Mouse (Mus musculus): Measurements from ENCODE around the gene Tmem129.

Gene Tmem129

DNA sequence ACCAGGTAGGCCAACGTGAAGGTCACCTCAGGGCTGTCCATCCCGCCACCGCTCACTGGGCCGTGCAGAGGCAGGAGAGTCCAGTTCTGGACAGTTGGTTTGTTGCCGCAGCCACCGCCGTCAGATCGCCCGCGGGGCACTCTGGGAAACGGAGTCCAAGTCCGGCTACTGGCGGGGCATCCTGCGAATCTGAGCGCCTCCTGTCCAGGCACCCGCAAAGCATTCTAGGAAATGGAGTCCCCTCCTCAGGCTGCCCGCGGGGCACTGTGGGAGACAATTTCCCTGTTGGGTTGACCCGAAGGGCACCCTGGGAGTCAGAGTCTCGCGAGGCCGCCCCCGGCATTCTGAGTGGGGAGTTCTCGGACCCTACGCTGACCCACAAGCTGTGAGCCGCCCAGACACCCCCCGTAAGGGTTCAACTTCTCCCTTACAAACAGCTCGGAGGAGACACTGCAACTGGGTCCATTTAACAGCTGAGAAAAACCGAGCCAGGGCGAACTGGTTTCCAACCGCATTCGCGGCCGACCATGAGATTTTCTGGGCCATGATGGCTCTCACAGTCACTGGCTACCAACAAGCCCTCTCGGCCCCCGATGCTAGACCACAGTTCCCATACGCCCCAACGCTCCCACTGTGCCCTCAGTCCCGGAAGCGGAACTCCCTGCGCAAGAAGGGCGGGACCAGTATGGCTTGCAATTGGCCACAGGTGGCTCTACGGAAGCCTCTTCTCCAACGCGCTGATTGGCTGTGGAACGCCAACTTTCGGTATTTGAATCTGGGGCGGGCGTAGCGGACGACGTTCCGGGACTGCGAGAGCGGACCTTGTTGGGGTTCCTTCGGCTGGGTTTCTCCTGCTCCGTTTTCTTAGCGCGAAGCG, at the start of gene Tmem129, which contains the start of gene Tacc3:
Gene Tmem129, minus strand, starts transcription at position 630 of the 877 bp plus-strand sequence.
Gene Tacc3, plus strand, starts transcription at position 342 of the 877 bp plus-strand sequence.
- peak; percentile 97 for DNase-seq (ENCODE audit: extremely low spot score, low spot score)

DNA sequence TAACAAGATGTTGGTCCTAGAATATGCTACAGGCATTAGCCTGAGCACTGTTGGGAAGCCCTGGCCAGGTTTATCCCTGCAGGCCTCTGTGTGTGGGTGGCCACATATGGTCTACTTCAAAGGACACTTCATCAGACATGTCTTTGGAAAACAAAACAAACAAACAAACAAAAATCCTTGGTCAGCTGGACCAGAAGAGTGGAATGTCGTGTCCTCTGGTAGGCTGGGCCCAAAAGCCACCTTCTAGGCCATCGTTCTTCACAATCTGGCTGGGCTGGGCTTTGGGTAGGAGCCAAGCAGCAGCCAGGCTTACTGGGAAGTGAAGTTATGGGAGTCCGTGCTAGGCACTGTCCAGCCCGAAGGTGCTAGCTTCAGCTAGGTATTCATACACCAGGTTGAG, 48.9 kb upstream of the Tmem129 start:
- DNase-seq (ENCODE audit: extremely low spot score, low spot score) = no peak

DNA sequence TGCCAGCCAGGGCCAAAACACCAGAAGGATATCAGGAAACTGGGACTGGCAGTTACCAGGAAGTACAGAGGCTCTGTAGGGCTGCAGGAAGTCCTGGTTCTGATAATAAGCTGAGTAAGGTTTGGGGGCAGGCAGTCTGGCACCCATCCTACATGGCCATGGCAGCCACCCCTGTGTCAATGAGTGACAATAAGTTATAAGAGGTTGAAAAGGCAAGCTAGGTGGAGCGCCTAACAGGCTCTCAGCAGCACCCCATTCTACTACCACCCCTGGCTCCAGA, 48.1 kb upstream of the Tmem129 start:
- no peak for DNase-seq (ENCODE audit: extremely low spot score, low spot score)

DNA sequence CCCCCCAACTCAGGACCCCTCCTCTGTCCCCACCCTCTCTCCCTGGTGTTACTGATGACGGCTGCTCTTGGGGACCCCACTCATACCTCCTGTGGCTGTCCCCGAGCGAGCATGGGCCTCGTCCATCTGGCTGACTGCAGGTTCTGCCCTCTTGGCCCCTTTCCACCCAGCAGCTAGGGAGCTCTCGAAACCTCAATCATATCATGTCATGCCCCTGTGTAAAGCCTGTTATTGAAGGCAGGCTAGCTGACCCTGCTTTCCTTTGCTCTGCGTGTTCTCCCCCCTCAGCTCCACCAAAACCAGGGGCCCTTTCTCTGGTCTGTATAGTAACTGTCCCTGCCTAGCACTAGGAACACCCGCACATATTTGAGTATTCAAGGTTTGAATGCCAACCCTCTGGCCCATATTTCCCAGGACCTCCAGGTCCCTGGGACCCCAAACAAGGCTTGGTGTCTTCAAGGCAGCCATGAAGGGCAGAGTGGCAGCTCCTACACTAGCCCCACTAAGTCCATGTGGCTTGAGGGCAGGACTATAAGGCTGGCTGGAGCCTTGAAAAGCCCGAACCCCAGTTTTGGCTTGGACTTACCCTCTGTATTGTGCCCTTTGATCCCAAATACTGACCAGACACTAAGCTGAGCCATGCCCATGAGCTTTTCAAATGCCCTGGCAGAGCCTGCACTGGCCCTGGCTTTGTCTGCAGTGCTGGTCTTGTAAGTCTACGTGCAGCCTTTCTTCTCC, 47.6 kb upstream of the Tmem129 start:
- DNase-seq (ENCODE audit: extremely low spot score, low spot score) = no peak

DNA sequence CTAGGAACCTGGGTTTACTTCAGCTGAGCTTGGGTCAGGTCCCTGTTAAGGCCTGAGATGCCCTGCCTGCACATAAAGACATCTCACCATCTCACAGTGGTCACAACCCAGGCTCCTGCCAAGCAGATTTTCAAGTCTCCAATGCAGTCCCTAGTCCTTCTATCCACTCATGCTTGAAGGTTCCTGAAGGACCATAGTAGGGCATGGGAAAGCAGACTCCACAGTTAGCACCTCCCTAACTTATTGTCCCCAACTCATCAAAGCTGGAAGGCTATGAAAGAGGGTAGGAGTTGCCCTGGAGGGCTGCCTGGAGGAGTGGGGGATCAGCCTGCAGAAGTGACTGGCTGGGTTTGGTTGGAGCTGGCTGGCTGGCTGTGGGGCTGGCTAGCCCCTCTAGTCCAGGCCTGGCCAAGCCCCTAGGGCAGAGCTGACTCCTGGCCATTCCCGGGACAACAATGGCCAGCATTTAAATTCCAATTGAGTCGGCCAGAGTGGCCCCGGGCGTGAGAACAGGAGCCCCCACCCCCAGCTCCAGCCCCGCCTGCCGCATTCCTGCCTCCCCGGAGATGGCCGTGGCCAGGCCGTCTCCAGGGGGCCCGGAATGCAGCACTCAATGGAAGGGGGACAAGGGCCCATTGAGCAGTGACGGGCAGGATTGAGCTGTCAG, 46.9 kb upstream of the Tmem129 start:
- DNase-seq (ENCODE audit: extremely low spot score, low spot score) = peak; percentile 81

DNA sequence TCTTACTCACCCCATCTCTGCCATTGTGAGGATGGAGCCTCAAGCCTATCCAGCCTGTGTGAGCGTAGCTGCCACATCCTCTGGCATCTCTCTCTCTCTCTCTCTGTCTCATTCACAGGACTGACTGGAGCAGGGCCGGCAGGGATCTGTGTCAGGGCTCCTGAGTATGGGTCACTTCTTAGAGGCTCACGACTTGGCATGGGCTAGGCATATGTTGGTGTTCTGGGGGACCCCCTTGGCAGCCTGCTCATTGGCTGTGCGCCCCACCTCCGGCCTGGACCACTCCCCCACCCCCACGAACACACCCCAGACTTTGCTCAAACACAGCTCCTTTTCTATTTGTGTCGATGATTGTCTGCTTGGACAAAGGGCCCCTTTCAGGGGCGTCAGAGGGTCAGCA, 45.8 kb upstream of the Tmem129 start:
- no peak for DNase-seq (ENCODE audit: extremely low spot score, low spot score)

DNA sequence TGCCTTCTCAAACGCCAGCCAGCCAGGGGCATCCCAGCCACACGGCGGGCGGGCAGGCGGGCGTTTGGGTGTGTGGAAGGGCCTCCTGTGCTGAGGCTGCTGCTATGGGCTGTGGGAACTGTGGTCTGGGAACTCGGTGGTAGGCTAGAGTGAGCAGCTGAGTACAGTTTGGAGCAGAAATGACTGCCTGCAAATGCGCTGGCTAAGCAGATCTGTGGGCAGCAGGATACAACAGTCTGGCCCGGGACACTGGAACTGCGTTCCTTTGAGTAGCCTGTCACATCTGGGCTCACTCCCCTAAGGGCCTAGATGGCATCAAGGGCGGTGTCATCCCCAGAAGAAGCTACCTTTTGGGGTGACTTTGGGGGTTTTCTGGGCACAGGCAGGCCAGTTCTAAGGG, 43.6 kb upstream of the Tmem129 start:
- DNase-seq (ENCODE audit: extremely low spot score, low spot score) = no peak

DNA sequence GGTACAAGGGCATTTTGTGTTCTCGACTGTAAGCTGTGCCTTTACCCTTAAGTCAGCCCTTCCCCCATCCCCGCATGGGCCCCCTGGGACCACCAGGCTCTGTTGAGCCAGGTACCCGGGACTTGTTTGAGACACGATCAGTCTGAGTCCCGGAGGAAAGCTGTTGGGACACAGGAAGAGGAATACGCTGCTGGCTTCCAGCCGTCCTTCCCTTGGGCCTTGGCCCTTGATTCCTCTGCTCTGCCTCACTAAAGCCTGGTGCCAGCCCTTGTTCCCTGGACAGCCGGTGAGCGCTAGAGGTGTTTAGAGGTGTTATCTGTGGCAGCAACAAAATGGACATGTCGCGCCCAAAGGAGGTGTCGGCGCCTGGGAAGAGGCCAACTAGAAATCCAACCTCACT, 41.8 kb upstream of the Tmem129 start:
- no peak for DNase-seq (ENCODE audit: extremely low spot score, low spot score)

DNA sequence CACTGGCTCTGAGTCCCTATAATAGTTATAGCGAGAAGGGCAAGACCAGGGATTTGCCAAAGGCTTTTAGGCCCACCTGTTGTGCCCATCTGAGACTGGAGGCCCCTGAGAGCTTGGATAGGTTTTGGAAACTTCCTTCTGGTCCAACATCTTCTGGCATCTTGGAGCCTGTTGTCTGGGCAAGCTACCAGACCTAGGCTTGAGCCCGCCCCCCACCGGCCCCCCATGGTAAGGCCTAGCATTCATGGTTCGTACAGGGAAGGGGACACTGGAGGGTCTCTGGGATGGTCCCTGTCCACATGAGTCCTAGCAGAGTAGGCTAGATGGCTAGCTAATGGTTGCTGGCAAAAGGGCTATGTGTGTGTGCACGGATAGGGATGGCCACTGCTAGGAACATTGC, 40.5 kb upstream of the Tmem129 start:
- no peak for DNase-seq (ENCODE audit: extremely low spot score, low spot score)

DNA sequence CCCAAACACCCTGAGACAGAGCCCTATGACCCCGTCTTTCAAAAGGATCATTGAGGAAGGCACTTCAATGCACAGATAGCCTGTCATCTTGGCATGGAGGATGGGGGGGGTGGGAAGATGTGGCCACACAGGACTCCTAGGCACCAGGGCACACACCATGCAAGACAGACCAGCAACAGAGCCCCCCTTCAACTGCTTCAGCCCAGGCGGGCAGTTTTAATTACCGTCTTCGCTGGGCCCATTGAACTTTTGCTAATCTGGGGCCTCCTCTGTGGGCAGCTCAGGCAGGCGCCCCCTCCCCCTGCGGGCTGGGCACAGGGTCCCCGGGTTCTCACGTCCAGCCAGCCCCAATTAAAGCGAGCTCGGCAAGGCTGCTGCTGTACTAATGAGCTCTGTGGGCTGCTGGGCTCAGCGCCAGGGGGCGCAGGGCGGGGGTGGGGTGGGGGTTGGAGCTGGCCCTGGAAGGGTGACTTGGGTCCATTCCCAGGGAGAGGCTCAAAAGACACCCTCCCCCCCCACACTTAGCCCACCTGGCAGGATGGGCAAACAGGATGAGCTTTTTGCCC, 39.8 kb upstream of the Tmem129 start:
- DNase-seq (ENCODE audit: extremely low spot score, low spot score) = no peak

DNA sequence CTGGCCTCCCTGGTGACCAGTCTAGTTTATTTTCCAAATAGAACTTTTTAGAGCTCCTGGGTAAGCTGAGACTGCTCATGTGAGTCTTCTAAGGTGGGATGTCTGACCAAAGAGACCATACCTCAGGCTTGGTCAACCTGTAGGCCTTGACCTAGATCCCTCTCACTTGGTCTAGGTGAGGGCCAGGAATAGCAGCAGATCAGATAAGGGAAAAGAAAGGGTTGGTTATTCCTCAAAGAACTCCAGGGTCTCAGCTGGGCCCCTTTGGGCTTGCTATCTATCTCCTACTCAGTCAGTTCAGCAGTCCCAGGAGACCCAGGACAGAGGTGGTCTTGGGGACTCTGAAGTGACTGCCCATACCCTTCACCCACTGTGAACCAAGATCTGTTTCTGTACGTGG, 39.3 kb upstream of the Tmem129 start:
- no peak for DNase-seq (ENCODE audit: extremely low spot score, low spot score)

DNA sequence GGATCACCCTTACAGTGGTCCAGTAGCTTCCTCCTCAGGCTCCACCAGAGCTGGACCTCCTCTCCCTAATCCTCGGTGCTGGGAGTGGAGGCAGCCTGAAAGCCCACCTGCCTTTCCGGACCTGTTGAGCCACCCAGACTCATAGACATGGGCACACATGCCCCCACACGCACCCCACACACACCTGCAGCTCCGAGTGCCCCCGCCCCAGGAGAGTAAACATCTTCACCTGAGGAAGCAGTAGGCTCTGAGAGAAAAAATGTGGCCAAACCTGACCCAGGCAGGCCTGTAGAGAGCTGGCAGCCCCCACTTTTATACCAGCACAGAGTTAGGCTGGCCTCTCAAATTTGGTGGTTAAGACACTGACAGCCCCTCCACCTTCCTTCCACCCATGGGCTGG, 38.2 kb upstream of the Tmem129 start:
- no peak for DNase-seq (ENCODE audit: extremely low spot score, low spot score)

DNA sequence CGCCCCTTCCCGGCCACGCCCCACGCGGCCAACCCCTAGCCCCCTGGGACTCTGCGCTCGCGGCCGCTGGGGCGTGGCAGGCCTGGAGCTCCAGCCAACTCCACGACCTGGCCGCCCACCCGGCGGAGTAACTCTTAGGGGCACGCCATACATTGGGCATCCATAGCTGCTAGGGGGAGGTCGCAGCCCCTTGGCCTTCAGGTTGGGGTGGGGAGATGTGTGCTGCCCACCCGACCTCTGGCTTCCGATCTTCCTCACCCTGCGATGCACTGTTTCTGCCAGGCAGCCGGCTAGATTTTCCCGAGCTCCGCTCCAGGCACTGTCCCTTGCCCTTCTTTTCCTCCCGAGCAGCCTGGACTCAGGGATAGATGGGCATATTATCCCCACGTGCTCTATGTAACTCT, 37.5 kb upstream of the Tmem129 start:
- peak; percentile 74 for DNase-seq (ENCODE audit: extremely low spot score, low spot score)

DNA sequence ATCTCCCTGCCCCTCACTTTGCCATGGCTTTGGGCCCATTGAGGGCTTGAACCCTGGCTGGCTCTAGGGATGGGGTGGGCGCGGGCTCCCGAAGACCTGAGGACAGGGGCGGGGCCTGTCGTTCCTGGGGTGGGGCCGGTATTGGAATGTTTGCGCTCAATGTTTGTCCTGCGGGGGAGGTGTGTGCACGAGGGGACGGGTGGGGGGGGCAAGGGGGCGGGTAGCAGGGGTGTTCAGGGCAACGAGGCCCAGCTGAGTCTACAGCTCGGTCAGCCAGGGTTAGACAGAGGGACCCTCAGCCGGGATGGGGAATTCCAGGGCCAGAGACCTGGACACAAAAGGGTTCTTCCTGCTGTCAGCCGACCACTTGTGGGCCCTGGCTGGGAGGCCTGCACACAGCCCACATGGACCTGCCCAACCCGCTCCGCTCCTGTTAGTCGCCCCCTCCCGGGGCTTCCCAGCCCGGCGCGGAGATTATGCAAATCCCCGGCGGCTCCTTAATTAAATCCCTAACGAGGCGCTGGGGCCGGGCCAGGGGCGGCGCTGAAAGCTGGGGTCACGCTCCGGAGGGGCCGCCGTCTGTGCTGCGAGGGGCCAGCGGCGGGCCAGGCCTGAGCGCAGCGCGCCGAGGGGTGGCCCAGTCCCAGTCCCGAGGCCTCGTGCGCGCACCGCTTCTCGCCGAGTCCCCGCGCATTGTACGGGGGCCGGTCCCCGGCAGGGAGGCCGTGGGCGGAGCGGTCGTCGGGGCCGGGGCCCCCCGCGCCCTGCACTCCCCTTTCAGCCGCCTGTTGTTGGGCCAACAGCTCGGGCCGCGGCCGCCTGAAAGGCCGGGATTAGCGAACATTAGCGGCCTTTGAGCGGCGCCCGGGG, 36.9 kb upstream of the Tmem129 start:
- peak; percentile 79 for DNase-seq (ENCODE audit: extremely low spot score, low spot score)

DNA sequence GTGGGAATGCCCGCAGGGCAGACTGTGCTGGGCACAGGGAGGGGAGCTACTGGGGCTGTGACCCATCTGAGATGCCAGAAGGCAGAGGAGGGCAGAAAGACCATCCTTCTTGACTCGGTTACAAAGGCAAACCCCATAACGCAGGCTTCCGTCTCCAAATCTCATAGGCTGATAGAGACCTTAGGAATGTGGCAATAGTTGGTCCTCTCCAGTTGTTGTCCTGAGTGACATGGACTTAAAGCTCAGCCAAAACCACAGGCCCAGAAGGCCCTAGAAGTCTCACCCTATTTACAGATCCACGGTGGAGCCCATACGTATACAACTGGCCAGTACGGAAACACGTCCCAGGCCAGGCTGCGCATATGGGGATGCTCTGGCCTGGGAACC, 36.2 kb upstream of the Tmem129 start:
- no peak for DNase-seq (ENCODE audit: extremely low spot score, low spot score)

DNA sequence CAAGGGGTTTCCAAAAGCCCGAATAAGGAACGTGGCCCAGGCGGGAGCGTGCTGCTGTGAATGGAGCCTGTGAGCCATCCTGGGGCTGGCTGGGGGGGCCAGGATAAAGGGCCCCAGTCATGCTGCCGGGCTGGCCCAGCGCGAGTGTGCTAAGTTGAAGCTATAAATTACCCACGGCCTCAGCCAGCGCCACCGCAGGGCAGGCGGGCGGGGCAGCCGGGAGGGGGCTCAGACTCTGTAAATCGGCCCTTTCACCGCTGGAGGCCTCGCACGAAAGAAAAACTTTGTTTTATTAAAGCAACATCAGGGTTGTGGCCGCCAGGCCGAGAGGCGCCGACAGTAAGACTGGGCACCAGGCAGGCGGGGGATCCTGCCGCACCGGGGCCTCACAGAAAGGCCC, 34.2 kb upstream of the Tmem129 start:
- DNase-seq (ENCODE audit: extremely low spot score, low spot score) = peak; percentile 78

DNA sequence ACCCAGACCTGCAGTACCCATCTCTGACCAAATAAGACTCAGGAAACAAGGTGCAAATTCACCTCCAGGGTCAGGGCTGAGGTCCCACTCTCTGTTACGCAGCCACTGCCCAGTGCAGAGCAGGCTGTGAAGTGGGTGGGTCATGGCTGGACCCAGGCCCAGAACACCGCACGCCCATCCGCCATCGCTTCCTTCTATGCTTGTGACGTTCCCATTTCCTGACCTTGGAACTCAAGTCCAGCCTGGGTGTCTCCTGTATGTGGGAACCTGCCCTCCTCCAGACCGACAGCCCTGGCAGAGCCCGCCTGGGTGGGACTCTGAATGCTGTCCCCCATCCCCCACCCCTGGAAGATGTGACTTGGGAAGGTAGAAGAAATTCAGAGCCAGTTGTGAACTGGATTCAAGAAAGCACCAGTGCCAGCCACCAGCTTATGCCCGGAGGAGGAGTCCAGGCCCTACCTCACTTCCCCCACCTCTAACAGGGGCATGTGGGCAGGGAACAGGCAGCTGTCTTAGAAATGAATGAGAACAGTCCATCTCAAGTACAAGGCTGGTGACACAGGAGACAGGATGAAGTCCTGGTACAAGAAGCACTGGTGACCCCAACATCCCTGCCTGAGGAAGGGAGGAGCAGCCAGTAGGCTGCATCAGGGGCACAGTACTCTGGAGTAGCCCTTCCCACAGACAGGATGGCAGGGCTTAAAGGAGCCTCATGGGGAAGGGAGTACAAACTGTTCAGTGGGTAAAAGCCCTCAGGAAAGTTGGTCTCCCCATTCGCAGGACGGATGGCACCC, 31.8 kb upstream of the Tmem129 start:
- no peak for DNase-seq (ENCODE audit: extremely low spot score, low spot score)

DNA sequence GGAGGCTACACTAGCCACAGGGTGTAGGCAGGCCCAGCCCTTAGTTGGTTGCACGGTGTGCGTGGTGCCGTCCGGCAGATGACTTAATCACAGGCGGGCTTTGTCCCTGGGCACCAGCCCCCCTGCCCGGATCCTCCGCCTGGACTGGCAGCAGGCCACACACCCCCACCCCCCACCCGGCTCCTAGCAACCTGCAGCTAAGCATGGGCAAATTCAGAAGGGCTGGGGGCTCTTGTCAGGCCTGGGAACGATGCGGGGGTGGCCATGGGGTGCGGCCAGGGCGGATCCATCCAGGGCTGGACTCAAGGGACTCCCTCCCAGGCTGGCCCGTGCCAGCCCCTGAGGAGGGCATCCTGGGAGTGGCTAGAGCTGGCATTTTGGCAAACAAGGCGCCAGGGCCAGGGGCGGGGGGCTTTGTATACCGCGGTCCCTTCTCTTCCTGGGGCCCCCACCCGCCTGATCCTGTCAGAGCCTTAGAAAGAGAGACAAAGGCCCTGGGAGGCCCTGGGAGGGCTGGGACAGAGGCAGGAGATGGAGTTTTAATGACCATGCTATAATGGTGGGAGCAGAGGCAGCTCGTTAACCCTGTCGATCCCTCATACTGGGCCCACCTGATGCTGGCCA, 31.1 kb upstream of the Tmem129 start:
- no peak for DNase-seq (ENCODE audit: extremely low spot score, low spot score)

DNA sequence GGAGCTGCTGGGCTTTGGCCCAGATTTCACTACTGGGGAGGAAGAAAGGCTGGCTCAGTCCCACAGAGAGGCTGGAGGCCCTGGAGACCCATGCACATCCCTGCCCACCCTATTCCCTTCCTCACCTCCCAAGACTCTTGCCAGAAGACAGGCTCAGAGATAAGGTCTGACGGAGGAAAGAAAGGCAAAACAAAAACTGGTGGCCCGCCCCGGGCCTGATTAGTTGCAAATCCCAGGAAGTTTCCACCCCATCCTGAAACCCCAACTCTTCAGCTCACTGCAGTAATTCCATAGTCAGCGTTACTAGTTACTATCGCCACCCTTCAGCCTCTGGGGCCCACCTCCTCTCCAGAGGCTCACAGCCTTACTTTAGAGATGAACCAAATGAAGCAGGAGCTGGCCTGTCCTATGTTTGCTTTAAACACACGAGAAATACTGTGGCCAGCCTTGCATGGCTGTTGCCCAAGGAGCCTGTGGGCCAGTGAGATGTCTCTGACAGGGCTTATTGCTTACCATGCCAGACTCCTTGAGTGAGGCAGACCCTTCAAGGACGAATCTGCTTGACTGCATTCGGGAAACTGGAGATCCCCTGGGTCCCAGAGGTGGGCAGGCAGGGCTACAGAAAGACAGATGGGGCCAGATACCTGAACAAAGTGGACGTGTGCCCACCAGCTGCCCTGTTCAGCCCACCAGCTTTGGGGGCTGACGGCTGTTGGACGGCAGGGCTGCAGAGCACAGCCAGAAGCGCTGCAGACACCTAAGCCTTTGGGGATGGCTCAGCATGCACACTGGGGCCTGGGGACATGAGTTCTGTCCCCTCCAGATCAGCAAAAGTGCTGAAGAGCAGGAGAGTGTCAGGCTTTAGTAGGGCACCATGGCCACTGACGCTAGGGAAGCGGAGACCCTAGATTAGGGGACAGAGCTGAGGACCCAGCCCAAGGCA, 30.3 kb upstream of the Tmem129 start:
- no peak for DNase-seq (ENCODE audit: extremely low spot score, low spot score)

Data from neural tube, embryonic 10.5 days (tissue).